Comparison of ENCODE assay signal across 7 mouse cellular contexts in genomic region chr6:6216120-6216506, GRCm38 (mm10). TPM values are rescaled to one million over a fixed set of nuclear protein-coding genes. Genes with fewer than 3 reads are reported as not detected.
DNase-seq lines count a peak whose midpoint lies in the region; ATAC-seq and TF ChIP-seq lines count a peak whose summit lies in the region.

No protein-coding gene starts in this region.

- H3K9me3 ChIP-seq in lung, embryonic 15.5 days, result no peaks in the 10 kb centered on the region
- H3K9me3 ChIP-seq in forebrain, embryonic 10.5 days, result no peaks in the 10 kb centered on the region
- no peaks in the 10 kb centered on the region for H3K9me3 ChIP-seq in limb, embryonic 11.5 days (ENCODE audit: control insufficient read depth, low read length)

- H3K27ac ChIP-seq in lung, embryonic 15.5 days, result no peak overlapping the region
- peak overlapping the region; percentile 95 for H3K27ac ChIP-seq in forebrain, embryonic 10.5 days
- H3K27ac ChIP-seq in limb, embryonic 11.5 days (replicated peaks; ENCODE audit: low read depth, low read length), result no peak overlapping the region; the same call in 1 of the 2 replicates
- no peak overlapping the region for H3K27ac ChIP-seq in small intestine, adult 2 months (ENCODE audit: insufficient read depth, low read depth, low read length)

- peak overlapping the region; percentile 85 for H3K4me2 ChIP-seq in lung, embryonic 15.5 days
- peak overlapping the region; percentile 75 for H3K4me2 ChIP-seq in limb, embryonic 11.5 days (ENCODE audit: low read depth, severe bottlenecking)

- no peak for DNase-seq in lung, postnatal 4 days
- DNase-seq in forebrain, embryonic 10.5 days (ENCODE audit: extremely low spot score, low spot score), result no peak
- no peak for DNase-seq in limb, embryonic 11.5 days (ENCODE audit: low spot score)
- no peak for DNase-seq in right cerebral cortex, postnatal 25 days
- no peak for DNase-seq in cerebellum, postnatal 14 days

- no peaks in the 10 kb centered on the region for H3K27me3 ChIP-seq in lung, embryonic 15.5 days
- no peaks in the 10 kb centered on the region; the same call in 1 of the 2 replicates for H3K27me3 ChIP-seq in forebrain, embryonic 10.5 days (ENCODE audit: poor library complexity, severe bottlenecking)
- no peaks in the 10 kb centered on the region for H3K27me3 ChIP-seq in limb, embryonic 11.5 days (ENCODE audit: control insufficient read depth, insufficient read depth, low read length)
- no peaks in the 10 kb centered on the region for H3K27me3 ChIP-seq in small intestine, adult 2 months (ENCODE audit: control insufficient read depth, insufficient read depth, low read length)

- no peak for ATAC-seq in lung, embryonic 15.5 days (ENCODE audit: borderline replicate concordance, extremely low read depth, low FRiP score, low TSS enrichment)
- no peak for ATAC-seq in limb, embryonic 11.5 days (ENCODE audit: insufficient number of reproducible peaks, low FRiP score, low TSS enrichment, low read depth)

- H3K4me1 ChIP-seq in lung, embryonic 15.5 days, result peaks cover 9% of the 10 kb centered on the region; the same call in 1 of the 2 replicates
- H3K4me1 ChIP-seq in forebrain, embryonic 10.5 days, result peaks cover 29% of the 10 kb centered on the region
- H3K4me1 ChIP-seq in limb, embryonic 11.5 days (ENCODE audit: control insufficient read depth, insufficient read depth, low read length), result peaks cover 5% of the 10 kb centered on the region; the same call in 1 of the 2 replicates
- H3K4me1 ChIP-seq in small intestine, adult 2 months (ENCODE audit: control insufficient read depth, insufficient read depth, insufficient read length, low read length), result peaks cover 5% of the 10 kb centered on the region; the same call in 1 of the 2 replicates

- no peak for TF ChIP-seq POLR2A in small intestine, adult 2 months (IDR thresholded peaks at IDR 0.05; ENCODE audit: low read depth, low read length)

- WGBS in lung, embryonic 15.5 days, result 16% methylated on average over 5 of the region's 5 CpGs
- WGBS in forebrain, embryonic 10.5 days, result 42% methylated on average over 5 of the region's 5 CpGs
- 18% methylated on average over 5 of the region's 5 CpGs for WGBS in limb, embryonic 11.5 days
- 15% methylated on average over 5 of the region's 5 CpGs for WGBS in small intestine, adult 2 months

- no peaks in the 10 kb centered on the region for H3K36me3 ChIP-seq in lung, embryonic 15.5 days
- peaks cover 7% of the 10 kb centered on the region for H3K36me3 ChIP-seq in forebrain, embryonic 10.5 days (replicated peaks)
- H3K36me3 ChIP-seq in limb, embryonic 11.5 days (ENCODE audit: control insufficient read depth, insufficient read depth, low read length), result no peaks in the 10 kb centered on the region
- H3K36me3 ChIP-seq in small intestine, adult 2 months (ENCODE audit: control insufficient read depth, insufficient read depth, low read length), result no peaks in the 10 kb centered on the region

- TF ChIP-seq CTCF in small intestine, adult 2 months (IDR thresholded peaks at IDR 0.05; ENCODE audit: extremely low read depth, insufficient read length, insufficient replicate concordance, low read depth, low read length), result no peak

- peak overlapping the region; percentile 56; the same call in 1 of the 2 replicates for H3K9ac ChIP-seq in lung, embryonic 15.5 days
- H3K9ac ChIP-seq in limb, embryonic 11.5 days (ENCODE audit: low read length), result peak overlapping the region; percentile 77

- H3K4me3 ChIP-seq in lung, embryonic 15.5 days, result peak overlapping the region; percentile 66
- peak overlapping the region; percentile 85 for H3K4me3 ChIP-seq in forebrain, embryonic 10.5 days
- peak overlapping the region; percentile 69 for H3K4me3 ChIP-seq in limb, embryonic 11.5 days (ENCODE audit: low read depth, low read length)
- peak overlapping the region; percentile 89 for H3K4me3 ChIP-seq in small intestine, adult 2 months (ENCODE audit: low read depth, low read length)

RNA-seq across cellular contexts. Expression of gene Slc25a13, which starts 0.9 kb away (rescaled TPM):
- polyA plus RNA-seq in lung, embryonic 15.5 days (2015; fragmentation: Nextera tagmentation; extraction: Ambion mirVana), result 30.4 and 30.7 TPM in 2 replicates
- polyA plus RNA-seq in forebrain, embryonic 10.5 days (2016; fragmentation: Nextera tagmentation; extraction: Ambion mirVana), result 52.5 and 54.3 TPM in 2 replicates
- 50.1 and 51.2 TPM in 2 replicates for polyA plus RNA-seq in limb, embryonic 11.5 days (2014; fragmentation: Nextera tagmentation; extraction: Ambion mirVana)
- polyA plus RNA-seq in small intestine, adult 2 months (2012; rRNA removed), result 1.8 and 3.2 TPM in 2 replicates
